Comparison of ENCODE assay signal across 15 mouse cellular contexts in genomic region chr3:121713151-121713701, GRCm38 (mm10). TPM values are rescaled to one million over a fixed set of nuclear protein-coding genes. Genes with fewer than 3 reads are reported as not detected.
A peak's percentile ranks its signal among the peaks of the same experiment; 100 is the strongest.
DNase-seq lines count a peak whose midpoint lies in the region; ATAC-seq lines count a peak whose summit lies in the region.
"Had no signal": no experiment of that assay in that cellular context is flagged by ENCODE, and none has a peak within 500 bp of the region (broad histone marks: within the 10 kb centered on the region; RNA-seq: fewer than 3 reads in every experiment).

No protein-coding gene starts in this region.

- no peak overlapping the region for H3K9ac ChIP-seq in lung, embryonic 16.5 days (ENCODE audit: low read length)
- H3K9ac ChIP-seq in heart, embryonic 14.5 days (ENCODE audit: low read length): no peak overlapping the region
- no peak overlapping the region for H3K9ac ChIP-seq in stomach, embryonic 14.5 days (replicated peaks; ENCODE audit: low read depth, low read length)
- H3K9ac ChIP-seq: limb, embryonic 15.5 days; neural tube, embryonic 12.5 days had no signal

- H3K4me2 ChIP-seq in lung, embryonic 16.5 days (ENCODE audit: low read depth, low read length): peak overlapping the region; percentile 30; the same call in 1 of the 2 replicates
- H3K4me2 ChIP-seq in heart, embryonic 14.5 days (ENCODE audit: low read length): peak overlapping the region; percentile 26
- H3K4me2 ChIP-seq in stomach, embryonic 14.5 days (replicated peaks; ENCODE audit: low read depth, low read length): no peak overlapping the region
- H3K4me2 ChIP-seq: limb, embryonic 15.5 days; neural tube, embryonic 12.5 days had no signal

- H3K4me3 ChIP-seq in heart, embryonic 10.5 days: peak overlapping the region; percentile 34
- H3K4me3 ChIP-seq in lung, embryonic 16.5 days (ENCODE audit: low read length): no peak overlapping the region
- no peak overlapping the region for H3K4me3 ChIP-seq in heart, embryonic 14.5 days (ENCODE audit: control insufficient read depth in 1 of 2, insufficient read depth in 1 of 2, low read depth in 1 of 2, low read length in 2 of 2)
- H3K4me3 ChIP-seq in stomach, embryonic 14.5 days (ENCODE audit: low read depth, low read length): no peak overlapping the region
- H3K4me3 ChIP-seq: limb, embryonic 15.5 days; neural tube, embryonic 12.5 days had no signal

- intact Hi-C loops in heart, postnatal 25 days (cut with DNase I): no loop called here

- no peaks in the 10 kb centered on the region for H3K27me3 ChIP-seq in heart, embryonic 10.5 days (ENCODE audit: insufficient read depth, poor library complexity, severe bottlenecking)
- H3K27me3 ChIP-seq in lung, embryonic 16.5 days (ENCODE audit: control insufficient read depth, insufficient read depth, low read depth, low read length): no peaks in the 10 kb centered on the region
- H3K27me3 ChIP-seq in heart, embryonic 14.5 days (ENCODE audit: control insufficient read depth, insufficient read depth, low read length): no peaks in the 10 kb centered on the region
- no peaks in the 10 kb centered on the region for H3K27me3 ChIP-seq in stomach, embryonic 14.5 days (ENCODE audit: control insufficient read depth, insufficient read depth, low read length)
- H3K27me3 ChIP-seq: limb, embryonic 15.5 days; neural tube, embryonic 12.5 days had no signal

- WGBS in heart, embryonic 10.5 days: 32% methylated on average over 17 of the region's 17 CpGs
- 8% methylated on average over 17 of the region's 17 CpGs for WGBS in lung, embryonic 16.5 days
- WGBS in heart, embryonic 14.5 days: 15% methylated on average over 17 of the region's 17 CpGs
- WGBS in stomach, embryonic 14.5 days: 21% methylated on average over 17 of the region's 17 CpGs

- H3K27ac ChIP-seq in heart, embryonic 10.5 days: peak overlapping the region; percentile 63
- no peak overlapping the region for H3K27ac ChIP-seq in lung, embryonic 16.5 days (ENCODE audit: low read length)
- no peak overlapping the region for H3K27ac ChIP-seq in heart, embryonic 14.5 days (replicated peaks in 1 of 2; ENCODE audit: control insufficient read depth in 1 of 2, insufficient read depth in 1 of 2, low read depth in 2 of 2, low read length in 2 of 2)
- no peak overlapping the region for H3K27ac ChIP-seq in stomach, embryonic 14.5 days (ENCODE audit: low read length)
- H3K27ac ChIP-seq: limb, embryonic 15.5 days; neural tube, embryonic 12.5 days had no signal

- H3K4me1 ChIP-seq in heart, embryonic 10.5 days: peaks cover 40% of the 10 kb centered on the region
- peaks cover 13% of the 10 kb centered on the region for H3K4me1 ChIP-seq in lung, embryonic 16.5 days (replicated peaks; ENCODE audit: control insufficient read depth, insufficient read depth, low read length)
- H3K4me1 ChIP-seq in heart, embryonic 14.5 days (ENCODE audit: control insufficient read depth in 2 of 2, insufficient read depth in 2 of 2, low read length in 2 of 2): peaks cover 17 to 25% of the 10 kb centered on the region in 2 experiments
- 0 out of 2 replicates have a peak, but pooled peaks cover 8% of the 10 kb centered on the region for H3K4me1 ChIP-seq in stomach, embryonic 14.5 days (ENCODE audit: control insufficient read depth, insufficient read depth, low read length)
- H3K4me1 ChIP-seq: neural tube, embryonic 12.5 days had no signal

- no peaks in the 10 kb centered on the region for H3K9me3 ChIP-seq in heart, embryonic 10.5 days
- H3K9me3 ChIP-seq in lung, embryonic 16.5 days (ENCODE audit: control insufficient read depth, low read length): 0 out of 2 replicates have a peak, but pooled peaks cover 3% of the 10 kb centered on the region
- H3K9me3 ChIP-seq in heart, embryonic 14.5 days (ENCODE audit: control insufficient read depth, low read length): no peaks in the 10 kb centered on the region
- no peaks in the 10 kb centered on the region for H3K9me3 ChIP-seq in stomach, embryonic 14.5 days (ENCODE audit: control insufficient read depth, low read depth, low read length)
- H3K9me3 ChIP-seq: limb, embryonic 15.5 days; neural tube, embryonic 12.5 days had no signal

- ATAC-seq in lung, embryonic 16.5 days (ENCODE audit: low read depth): peak; percentile 53
- ATAC-seq in heart, embryonic 14.5 days (ENCODE audit: insufficient number of reproducible peaks, insufficient read depth, low FRiP score, low read depth): no peak
- peak; percentile 83 for ATAC-seq in stomach, embryonic 14.5 days (ENCODE audit: insufficient number of reproducible peaks, insufficient read depth, low FRiP score, low read depth)

- no peak for DNase-seq in heart, embryonic 10.5 days (ENCODE audit: low spot score)
- no peak for DNase-seq in heart, postnatal 25 days (ENCODE audit: low spot score)
- no peak for DNase-seq in lung, postnatal 10 days
- no peak for DNase-seq in spleen, postnatal 14 days (ENCODE audit: low spot score in 2 of 2)
- DNase-seq in urinary bladder, postnatal 10 days (ENCODE audit: low spot score): no peak
- DNase-seq: cerebellum, adult 8-10 months; right cerebral cortex, postnatal 25 days; thymus, adult 18-20 months had no signal

- no peaks in the 10 kb centered on the region for H3K36me3 ChIP-seq in heart, embryonic 10.5 days
- H3K36me3 ChIP-seq in lung, embryonic 16.5 days (ENCODE audit: control insufficient read depth, insufficient read depth, low read length): no peaks in the 10 kb centered on the region
- H3K36me3 ChIP-seq in heart, embryonic 14.5 days (ENCODE audit: control insufficient read depth, insufficient read depth, low read length): no peaks in the 10 kb centered on the region
- no peaks in the 10 kb centered on the region for H3K36me3 ChIP-seq in stomach, embryonic 14.5 days (ENCODE audit: control insufficient read depth, insufficient read depth, low read length)
- H3K36me3 ChIP-seq: limb, embryonic 15.5 days; neural tube, embryonic 12.5 days had no signal

RNA-seq across cellular contexts. Expression of gene F3, which starts 10.1 kb away (rescaled TPM):
- 9.2 TPM in 2 replicates for polyA plus RNA-seq in heart, embryonic 10.5 days (2016; fragmentation: Nextera tagmentation; extraction: Ambion mirVana)
- 10 to 100 TPM; 20.8 to 27.2 TPM for total RNA-seq in heart, postnatal 25 days (2021)
- 30.5 and 44.0 TPM in 2 replicates for polyA plus RNA-seq in lung, embryonic 16.5 days (2015; fragmentation: Nextera tagmentation; extraction: Ambion mirVana)
- polyA plus RNA-seq in heart, embryonic 14.5 days (2014; fragmentation: Nextera tagmentation; extraction: Ambion mirVana): 6.8 and 6.9 TPM in 2 replicates
- 22.3 and 24.9 TPM in 2 replicates for polyA plus RNA-seq in stomach, embryonic 14.5 days (2014; fragmentation: Nextera tagmentation; extraction: Ambion mirVana)

RNA-seq across cellular contexts. Expression of gene 4930432M17Rik, which starts 42.7 kb away (rescaled TPM):
- not detected in 2 replicates for polyA plus RNA-seq in heart, embryonic 10.5 days (2016; fragmentation: Nextera tagmentation; extraction: Ambion mirVana)
- not detected for total RNA-seq in heart, postnatal 25 days (2021)
- not detected in 2 replicates for polyA plus RNA-seq in lung, embryonic 16.5 days (2015; fragmentation: Nextera tagmentation; extraction: Ambion mirVana)
- not detected in 2 replicates for polyA plus RNA-seq in heart, embryonic 14.5 days (2014; fragmentation: Nextera tagmentation; extraction: Ambion mirVana)
- not detected in 2 replicates for polyA plus RNA-seq in stomach, embryonic 14.5 days (2014; fragmentation: Nextera tagmentation; extraction: Ambion mirVana)
- total RNA-seq: adrenal gland, adult 18-20 months; heart, adult 18-20 months had no signal
- polyA plus RNA-seq: limb, embryonic 15.5 days; neural tube, embryonic 12.5 days had no signal
